Mouse (Mus musculus): ENCODE results near the gene Prok1. TPM values are rescaled to one million over a fixed set of nuclear protein-coding genes. Genes with fewer than 3 reads are reported as not detected.
A peak's percentile ranks its signal among the peaks of the same experiment; 100 is the strongest.

Gene Prok1
- total RNA-seq, 2 experiments from 2014 or later, result 0.28 TPM; not detected in 1

DNA sequence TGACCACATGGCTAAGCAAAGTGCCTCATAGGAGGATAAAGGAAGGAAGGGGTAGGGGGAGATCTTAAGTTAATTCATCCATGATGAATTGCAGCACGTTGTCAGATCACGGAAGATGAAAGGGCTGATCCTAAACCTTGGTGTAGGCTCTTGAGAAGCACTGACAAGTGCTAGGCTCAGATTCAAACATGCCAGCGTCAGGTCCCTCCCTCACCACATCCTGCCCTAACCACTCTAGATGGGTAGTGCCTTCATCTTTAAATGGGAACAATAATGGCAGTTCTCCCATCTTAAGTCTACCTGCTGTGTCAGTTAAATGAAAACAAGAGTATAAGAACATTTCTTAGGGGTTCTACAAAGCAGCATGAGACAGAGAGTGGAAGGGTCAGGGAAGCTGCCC lies 53.9 kb downstream of the Prok1 start:
- DNase-seq, result no peak

DNA sequence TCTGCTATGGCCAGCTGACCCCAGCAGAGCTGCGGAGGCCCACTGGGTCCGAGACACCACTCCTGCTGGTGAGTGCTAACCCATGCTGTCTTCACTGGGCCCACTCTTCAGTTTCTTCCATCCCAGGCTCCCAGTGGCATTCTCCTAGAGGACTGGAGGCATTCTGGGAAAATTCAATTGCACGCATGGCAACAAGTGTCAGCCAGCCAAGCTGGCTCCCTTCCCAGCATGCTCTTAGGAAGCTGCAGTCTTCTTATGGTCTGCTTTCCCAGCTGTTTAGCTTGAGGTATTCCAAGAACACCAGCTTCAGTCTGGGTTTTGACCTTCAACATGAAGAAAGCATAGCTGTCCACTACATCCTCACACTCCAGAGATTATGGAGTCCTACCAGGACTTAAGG lies 56.3 kb downstream of the Prok1 start:
- peak; percentile 42 to 46 for DNase-seq

Other genes with a start within 250 kb of the Prok1 start
- under 1 TPM; 0.22 to 0.64 TPM for gene Kcna3, start 203.5 kb downstream of the Prok1 start, total RNA-seq (2021)
- gene Kcna2, start 138.6 kb downstream of the Prok1 start, total RNA-seq (2021), result 1 to 10 TPM in 1 of 2 experiments, under 1 TPM in 1; 0.92 to 1.2 TPM
- not detected for gene Kcna10, start 56.7 kb downstream of the Prok1 start, total RNA-seq (2021)
- not detected for gene Cym, start 18.0 kb downstream of the Prok1 start, total RNA-seq (2021)
- not detected for gene A630076J17Rik, start 9.1 kb downstream of the Prok1 start, total RNA-seq (2021)
- 10 to 100 TPM; 64.6 to 70.8 TPM for gene Lamtor5, start 39.2 kb upstream of the Prok1 start, total RNA-seq (2021)
- gene Slc16a4, start 51.5 kb upstream of the Prok1 start, total RNA-seq (2021), result under 1 TPM; 0.50 to 0.51 TPM
- gene Rbm15, start 94.0 kb upstream of the Prok1 start, total RNA-seq (2021), result 10 to 100 TPM; 21.7 to 24.6 TPM
- gene Kcnc4, start 219.8 kb upstream of the Prok1 start, total RNA-seq (2021), result under 1 TPM; 0.17 to 0.23 TPM